Mouse (Mus musculus) frontal cortex, postnatal 14 days (tissue): ENCODE measurements at regions not wholly inside any gene's neighbourhood (a gene's known extent, or its start where the extent isn't known, plus 50 kb on each side); places are given as distances from the start of the nearest gene placed in this dataset.

ENCODE experiments used
- DNase-seq, 2 experiments: peaks; one replicate each; pipeline ENCODE4 v3.0.0; 2022; ENCODE audit warnings: low spot score in 2 of 2

GRCm38 (mm10) chr9:52591188-52591587, 88.4 kb downstream of the AI593442 start:
- no peak for DNase-seq

GRCm38 (mm10) chr9:52574066-52574465, 105.5 kb downstream of the AI593442 start:
- DNase-seq, result peak in 1 of 2 experiments; percentile 13

GRCm38 (mm10) chr9:52551577-52552281, 127.9 kb downstream of the AI593442 start:
- no peak for DNase-seq

- DNase-seq, result no peak
Measured at GRCm38 (mm10) chr9:52546071-52546470, 133.5 kb downstream of the AI593442 start.

GRCm38 (mm10) chr9:52539086-52539485, 140.5 kb downstream of the AI593442 start:
- no peak for DNase-seq

- DNase-seq, result no peak
Measured at GRCm38 (mm10) chr9:52529444-52529915, 150.1 kb downstream of the AI593442 start.

- no peak for DNase-seq
Measured at GRCm38 (mm10) chr9:52500487-52500886, 179.1 kb downstream of the AI593442 start.

- DNase-seq, result no peak
Measured at GRCm38 (mm10) chr9:52495483-52496270, 183.9 kb downstream of the AI593442 start.

GRCm38 (mm10) chr9:52492947-52493505, 186.6 kb downstream of the AI593442 start:
- no peak for DNase-seq

- DNase-seq, result no peak
Measured at GRCm38 (mm10) chr9:52473555-52474196, 205.9 kb downstream of the AI593442 start.

GRCm38 (mm10) chr9:52472859-52473258, 206.7 kb downstream of the AI593442 start:
- no peak for DNase-seq

GRCm38 (mm10) chr9:52458518-52458917, 221.1 kb downstream of the AI593442 start:
- no peak for DNase-seq

GRCm38 (mm10) chr9:52454445-52454844, 225.1 kb downstream of the AI593442 start:
- no peak for DNase-seq

- no peak for DNase-seq
Measured at GRCm38 (mm10) chr9:52451792-52452191, 227.8 kb downstream of the AI593442 start.

- DNase-seq, result no peak
Measured at GRCm38 (mm10) chr9:52448245-52448644, 231.3 kb downstream of the AI593442 start.

GRCm38 (mm10) chr9:52443228-52443627, 236.4 kb downstream of the AI593442 start:
- DNase-seq, result no peak

- DNase-seq, result peak in 1 of 2 experiments; percentile 5
Measured at GRCm38 (mm10) chr9:52434215-52434614, 245.4 kb downstream of the AI593442 start.

- no peak for DNase-seq
Measured at GRCm38 (mm10) chr9:52425413-52425812, 254.2 kb downstream of the AI593442 start.

GRCm38 (mm10) chr9:52422622-52423021, 254.2 kb upstream of the Zc3h12c start:
- DNase-seq, result no peak

- DNase-seq, result no peak
Measured at GRCm38 (mm10) chr9:52415706-52416105, 247.3 kb upstream of the Zc3h12c start.

- DNase-seq, result peak; percentile 36 to 37
Measured at GRCm38 (mm10) chr9:52407841-52408240, 239.5 kb upstream of the Zc3h12c start.

GRCm38 (mm10) chr9:52402496-52402895, 234.1 kb upstream of the Zc3h12c start:
- DNase-seq, result no peak
